Comparison of ENCODE assay signal across 8 mouse cellular contexts in the genomic region with DNA sequence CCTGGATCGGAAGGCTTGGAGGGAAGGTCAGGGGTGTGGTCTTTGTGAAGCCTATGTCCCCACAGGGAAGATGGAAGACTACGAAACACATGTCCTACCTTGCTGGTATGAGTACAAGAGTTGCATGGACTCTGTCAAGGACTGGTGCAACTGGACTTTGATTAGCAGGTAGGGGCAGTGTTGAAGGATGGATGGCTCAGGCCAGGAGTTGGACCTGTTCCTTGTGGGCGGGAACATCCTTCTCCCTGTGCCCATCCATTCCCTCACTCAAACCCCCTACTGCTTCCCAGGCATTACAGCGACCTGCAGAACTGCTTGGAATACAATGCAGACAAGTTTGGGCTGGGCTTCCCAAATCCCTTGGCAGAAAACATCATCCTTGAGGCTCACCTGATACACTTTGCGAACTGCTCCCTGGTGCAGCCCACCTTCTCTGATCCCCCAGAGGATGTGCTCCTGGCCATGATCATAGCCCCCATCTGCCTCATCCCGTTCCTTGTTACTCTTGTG. TPM values are rescaled to one million over a fixed set of nuclear protein-coding genes. Genes with fewer than 3 reads are reported as not detected.
DNase-seq lines count a peak whose midpoint lies in the region; ATAC-seq and TF ChIP-seq lines count a peak whose summit lies in the region.

No protein-coding gene starts in this region.

- peak overlapping the region; percentile 89 for H3K4me2 ChIP-seq in heart, embryonic 11.5 days
- H3K4me2 ChIP-seq in embryonic facial prominence, embryonic 15.5 days (replicated peaks): peak overlapping the region; percentile 93
- 0 out of 2 replicates have a peak overlapping the region, but pooled peaks have one; percentile 97 for H3K4me2 ChIP-seq in midbrain, embryonic 13.5 days (replicated peaks)

- no peak for ATAC-seq in heart, embryonic 11.5 days (replicated peaks; ENCODE audit: insufficient number of reproducible peaks, low FRiP score, low TSS enrichment)
- ATAC-seq in embryonic facial prominence, embryonic 15.5 days (ENCODE audit: insufficient number of reproducible peaks, low FRiP score, low TSS enrichment, low read depth): no peak
- no peak for ATAC-seq in midbrain, embryonic 13.5 days
- no peak for ATAC-seq in erythroblast, adult 5-6 weeks (replicated peaks; ENCODE audit: low FRiP score, poor library complexity, severe bottlenecking)

- 0 out of 2 replicates have a peak, but pooled peaks cover 3% of the 10 kb centered on the region for H3K4me1 ChIP-seq in heart, embryonic 11.5 days (ENCODE audit: control insufficient read depth, insufficient read depth, low read length)
- peaks cover 35% of the 10 kb centered on the region for H3K4me1 ChIP-seq in embryonic facial prominence, embryonic 15.5 days
- peaks cover 16% of the 10 kb centered on the region; the same call in 1 of the 2 replicates for H3K4me1 ChIP-seq in kidney, adult 2 months (ENCODE audit: control insufficient read depth, insufficient read depth, low read length)
- peaks cover 17% of the 10 kb centered on the region for H3K4me1 ChIP-seq in midbrain, embryonic 13.5 days (replicated peaks)

- H3K36me3 ChIP-seq in heart, embryonic 11.5 days (ENCODE audit: control insufficient read depth, insufficient read depth, low read length): no peaks in the 10 kb centered on the region
- H3K36me3 ChIP-seq in embryonic facial prominence, embryonic 15.5 days: no peaks in the 10 kb centered on the region
- no peaks in the 10 kb centered on the region for H3K36me3 ChIP-seq in kidney, adult 2 months (ENCODE audit: control insufficient read depth, insufficient read depth, low read length)
- H3K36me3 ChIP-seq in midbrain, embryonic 13.5 days: no peaks in the 10 kb centered on the region

- no peak for DNase-seq in heart, postnatal 10 days
- DNase-seq in kidney, adult 2 months: peak; percentile 84
- no peak for DNase-seq in testis, postnatal 14 days (ENCODE audit: low spot score)
- no peak for DNase-seq in gastrocnemius, postnatal 25 days

- H3K27me3 ChIP-seq in heart, embryonic 11.5 days (ENCODE audit: control insufficient read depth, insufficient read depth, low read length): peaks cover 36% of the 10 kb centered on the region
- 0 out of 2 replicates have a peak, but pooled peaks cover 9% of the 10 kb centered on the region for H3K27me3 ChIP-seq in embryonic facial prominence, embryonic 15.5 days
- H3K27me3 ChIP-seq in kidney, adult 2 months (replicated peaks; ENCODE audit: control insufficient read depth, insufficient read depth, low read length): no peaks in the 10 kb centered on the region
- peaks cover 48% of the 10 kb centered on the region for H3K27me3 ChIP-seq in midbrain, embryonic 13.5 days

- peak overlapping the region; percentile 81 for H3K27ac ChIP-seq in heart, embryonic 11.5 days (ENCODE audit: low read depth, low read length)
- 0 out of 2 replicates have a peak overlapping the region, but pooled peaks have one; percentile 85 for H3K27ac ChIP-seq in embryonic facial prominence, embryonic 15.5 days (replicated peaks)
- peak overlapping the region; percentile 39 for H3K27ac ChIP-seq in kidney, adult 2 months (ENCODE audit: insufficient read depth, low read depth, low read length)
- no peak overlapping the region for H3K27ac ChIP-seq in midbrain, embryonic 13.5 days

- 64% methylated on average over 6 of the region's 6 CpGs for WGBS in heart, embryonic 11.5 days (ENCODE audit: insufficient replicate concordance)
- WGBS in embryonic facial prominence, embryonic 15.5 days: 80% methylated on average over 6 of the region's 6 CpGs
- 65% methylated on average over 6 of the region's 6 CpGs for WGBS in kidney, adult 2 months
- 84% methylated on average over 6 of the region's 6 CpGs for WGBS in midbrain, embryonic 13.5 days

- peak overlapping the region; percentile 62 for H3K4me3 ChIP-seq in heart, embryonic 11.5 days (ENCODE audit: low read depth, low read length)
- peak overlapping the region; percentile 68 for H3K4me3 ChIP-seq in embryonic facial prominence, embryonic 15.5 days (replicated peaks)
- peak overlapping the region; percentile 55 for H3K4me3 ChIP-seq in kidney, adult 2 months (ENCODE audit: insufficient read depth, low read depth, low read length)
- H3K4me3 ChIP-seq in midbrain, embryonic 13.5 days (replicated peaks): no peak overlapping the region

- TF ChIP-seq CTCF in kidney, adult 2 months (conservative IDR thresholded peaks at IDR 0.05; ENCODE audit: insufficient read depth, insufficient read length, low read depth, low read length): no peak

- intact Hi-C loops in heart, postnatal 10 days (cut with DNase I): loop anchor here (1.0 to 2.0 kb wide), 3 partner anchors 17 to 35 kb away; partner anchors contain the start of gene Ezh1

- H3K9ac ChIP-seq in heart, embryonic 11.5 days (ENCODE audit: low read depth, low read length): peak overlapping the region; percentile 80
- H3K9ac ChIP-seq in embryonic facial prominence, embryonic 15.5 days: no peak overlapping the region
- no peak overlapping the region for H3K9ac ChIP-seq in midbrain, embryonic 13.5 days (replicated peaks)

- TF ChIP-seq POLR2A in kidney, adult 2 months (IDR thresholded peaks at IDR 0.05; ENCODE audit: low read depth, low read length): no peak

- no peaks in the 10 kb centered on the region for H3K9me3 ChIP-seq in heart, embryonic 11.5 days (replicated peaks; ENCODE audit: control insufficient read depth, low read length)
- H3K9me3 ChIP-seq in embryonic facial prominence, embryonic 15.5 days (replicated peaks): no peaks in the 10 kb centered on the region
- no peaks in the 10 kb centered on the region for H3K9me3 ChIP-seq in midbrain, embryonic 13.5 days

RNA-seq across cellular contexts. Expression of gene Ramp2, which starts 1.7 kb away (rescaled TPM):
- 230 and 232 TPM in 2 replicates for polyA plus RNA-seq in heart, embryonic 11.5 days (2014; fragmentation: Nextera tagmentation; extraction: Ambion mirVana)
- 100 to 1,000 TPM; 146 to 180 TPM for total RNA-seq in heart, postnatal 10 days (2021)
- polyA plus RNA-seq in embryonic facial prominence, embryonic 15.5 days (2015; fragmentation: Nextera tagmentation; extraction: Ambion mirVana): 138 and 139 TPM in 2 replicates
- polyA plus RNA-seq in kidney, adult 2 months (2012; rRNA removed): 75.9 and 86.6 TPM in 2 replicates
- polyA plus RNA-seq in midbrain, embryonic 13.5 days (2015; fragmentation: Nextera tagmentation; extraction: Ambion mirVana): 64.4 and 65.7 TPM in 2 replicates
- total RNA-seq in erythroblast, adult 5-6 weeks (2015; ENCODE audit: low replicate concordance): 2.7 TPM in 1 of 2 replicates, not detected in the other
- not detected in 2 replicates for total RNA-seq in erythroblast, adult 5-6 weeks (2017; ENCODE audit: low replicate concordance)
- 10 to 100 TPM; 31.8 to 51.8 TPM for total RNA-seq in gastrocnemius, postnatal 25 days (2021)

RNA-seq across cellular contexts. Expression of gene Vps25, which starts 5.9 kb away (rescaled TPM):
- 126 and 128 TPM in 2 replicates for polyA plus RNA-seq in heart, embryonic 11.5 days (2014; fragmentation: Nextera tagmentation; extraction: Ambion mirVana)
- total RNA-seq in heart, postnatal 10 days (2021): 100 to 1,000 TPM in 1 of 2 experiments, 10 to 100 TPM in 1; 97.5 to 111 TPM
- 122 and 133 TPM in 2 replicates for polyA plus RNA-seq in embryonic facial prominence, embryonic 15.5 days (2015; fragmentation: Nextera tagmentation; extraction: Ambion mirVana)
- polyA plus RNA-seq in kidney, adult 2 months (2012; rRNA removed): 112 and 116 TPM in 2 replicates
- polyA plus RNA-seq in midbrain, embryonic 13.5 days (2015; fragmentation: Nextera tagmentation; extraction: Ambion mirVana): 110 and 111 TPM in 2 replicates
- 83.8 and 91.5 TPM in 2 replicates for total RNA-seq in erythroblast, adult 5-6 weeks (2015; ENCODE audit: low replicate concordance)
- total RNA-seq in erythroblast, adult 5-6 weeks (2017; ENCODE audit: low replicate concordance): 25.0 and 31.3 TPM in 2 replicates
- 10 to 100 TPM; 31.8 to 36.4 TPM for total RNA-seq in gastrocnemius, postnatal 25 days (2021)

RNA-seq across cellular contexts. Expression of gene Wnk4, which starts 12.8 kb away (rescaled TPM):
- polyA plus RNA-seq in heart, embryonic 11.5 days (2014; fragmentation: Nextera tagmentation; extraction: Ambion mirVana): 11.1 and 13.7 TPM in 2 replicates
- 1 to 10 TPM; 5.7 to 7.6 TPM for total RNA-seq in heart, postnatal 10 days (2021)
- 12.5 and 14.3 TPM in 2 replicates for polyA plus RNA-seq in embryonic facial prominence, embryonic 15.5 days (2015; fragmentation: Nextera tagmentation; extraction: Ambion mirVana)
- 134 and 160 TPM in 2 replicates for polyA plus RNA-seq in kidney, adult 2 months (2012; rRNA removed)
- 7.2 and 7.5 TPM in 2 replicates for polyA plus RNA-seq in midbrain, embryonic 13.5 days (2015; fragmentation: Nextera tagmentation; extraction: Ambion mirVana)
- 2.3 and 17.7 TPM in 2 replicates for total RNA-seq in erythroblast, adult 5-6 weeks (2015; ENCODE audit: low replicate concordance)
- total RNA-seq in erythroblast, adult 5-6 weeks (2017; ENCODE audit: low replicate concordance): 1.5 and 6.0 TPM in 2 replicates
- under 1 TPM in 1 of 2 experiments, not detected in 1; 0.48 TPM for total RNA-seq in gastrocnemius, postnatal 25 days (2021)

RNA-seq across cellular contexts. Expression of gene Ezh1, which starts 21.3 kb away (rescaled TPM):
- polyA plus RNA-seq in heart, embryonic 11.5 days (2014; fragmentation: Nextera tagmentation; extraction: Ambion mirVana): 10.2 and 12.7 TPM in 2 replicates
- 10 to 100 TPM; 20.5 to 22.5 TPM for total RNA-seq in heart, postnatal 10 days (2021)
- 16.5 and 18.7 TPM in 2 replicates for polyA plus RNA-seq in embryonic facial prominence, embryonic 15.5 days (2015; fragmentation: Nextera tagmentation; extraction: Ambion mirVana)
- 44.8 and 48.5 TPM in 2 replicates for polyA plus RNA-seq in kidney, adult 2 months (2012; rRNA removed)
- 17.6 and 17.7 TPM in 2 replicates for polyA plus RNA-seq in midbrain, embryonic 13.5 days (2015; fragmentation: Nextera tagmentation; extraction: Ambion mirVana)
- 161 and 177 TPM in 2 replicates for total RNA-seq in erythroblast, adult 5-6 weeks (2015; ENCODE audit: low replicate concordance)
- 208 and 251 TPM in 2 replicates for total RNA-seq in erythroblast, adult 5-6 weeks (2017; ENCODE audit: low replicate concordance)
- 10 to 100 TPM; 17.8 to 18.9 TPM for total RNA-seq in gastrocnemius, postnatal 25 days (2021)

RNA-seq across cellular contexts. Expression of gene Cntd1, which starts 31.2 kb away (rescaled TPM):
- polyA plus RNA-seq in heart, embryonic 11.5 days (2014; fragmentation: Nextera tagmentation; extraction: Ambion mirVana): 1.1 TPM in 2 replicates
- total RNA-seq in heart, postnatal 10 days (2021): under 1 TPM; 0.14 to 0.57 TPM
- polyA plus RNA-seq in embryonic facial prominence, embryonic 15.5 days (2015; fragmentation: Nextera tagmentation; extraction: Ambion mirVana): 1.1 and 1.9 TPM in 2 replicates
- polyA plus RNA-seq in kidney, adult 2 months (2012; rRNA removed): 1.3 and 1.6 TPM in 2 replicates
- polyA plus RNA-seq in midbrain, embryonic 13.5 days (2015; fragmentation: Nextera tagmentation; extraction: Ambion mirVana): 1.2 and 1.3 TPM in 2 replicates
- total RNA-seq in erythroblast, adult 5-6 weeks (2015; ENCODE audit: low replicate concordance): 0.96 TPM in 1 of 2 replicates, not detected in the other
- 2.2 and 5.4 TPM in 2 replicates for total RNA-seq in erythroblast, adult 5-6 weeks (2017; ENCODE audit: low replicate concordance)
- total RNA-seq in gastrocnemius, postnatal 25 days (2021): under 1 TPM; 0.21 to 0.28 TPM
